Mouse (Mus musculus): Measurements from ENCODE around the gene Hcrtr1. TPM values are rescaled to one million over a fixed set of nuclear protein-coding genes. Genes with fewer than 3 reads are reported as not detected.

Hcrtr1 gene
- polyA plus RNA-seq, 1 experiment from 2014 or later: not detected

GRCm38 (mm10) chr4:130176156-130176720 is 37.1 kb upstream of the Hcrtr1 start:
- peaks cover 69% of the 10 kb centered on the region for H3K4me1 ChIP-seq (replicated peaks)
- 75% methylated on average over 5 of the region's 5 CpGs for WGBS
- no peak overlapping the region for H3K4me2 ChIP-seq
- H3K4me3 ChIP-seq: no peak overlapping the region
- peaks cover 5% of the 10 kb centered on the region; the same call in 1 of the 2 replicates for H3K27me3 ChIP-seq (replicated peaks)
- H3K9me3 ChIP-seq (replicated peaks): no peaks in the 10 kb centered on the region
- ATAC-seq (ENCODE audit: insufficient number of reproducible peaks, low FRiP score): no peak
- no peak overlapping the region for H3K9ac ChIP-seq
- no peak overlapping the region for H3K27ac ChIP-seq (ENCODE audit: poor library complexity, severe bottlenecking)
- no peaks in the 10 kb centered on the region for H3K36me3 ChIP-seq

DNA sequence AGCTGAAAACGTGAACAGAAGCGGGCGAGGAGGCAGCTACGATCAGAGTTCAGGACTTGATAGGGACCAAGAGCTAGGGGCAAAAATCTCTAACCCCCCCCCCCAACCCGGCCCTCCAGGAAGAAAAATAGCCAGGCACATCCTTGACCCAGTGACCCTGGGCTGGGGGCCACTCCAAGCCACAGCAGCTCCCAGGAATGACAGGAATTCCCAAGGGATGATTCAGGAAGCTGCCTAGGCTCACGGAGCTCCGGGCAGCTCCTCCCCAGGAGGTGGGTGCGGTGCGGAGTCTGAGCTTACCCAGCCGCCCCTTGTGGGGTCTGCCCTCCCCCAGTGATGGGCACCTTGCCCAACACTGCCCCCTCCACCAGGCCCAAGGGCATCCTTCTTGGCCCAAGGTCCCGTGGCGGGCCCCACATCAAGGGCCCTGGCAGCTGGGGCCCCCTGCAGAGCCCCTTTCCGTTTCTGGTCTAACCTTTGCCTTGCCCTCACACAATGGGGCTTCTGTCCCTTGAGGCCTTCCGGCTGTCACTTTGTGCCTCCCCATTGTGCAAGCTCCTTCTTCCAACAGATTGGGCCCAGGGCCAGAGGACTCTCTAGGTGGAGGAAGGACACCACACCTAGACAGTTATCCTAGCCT is 36.0 kb upstream of the Hcrtr1 start, which contains the start of gene Tinagl1:
TSS of gene Tinagl1 (minus strand) at position 51 of the 640 bp plus-strand sequence.
- H3K4me1 ChIP-seq (replicated peaks): peaks cover 74% of the 10 kb centered on the region
- 0 out of 2 replicates have a peak, but pooled peaks cover 3% of the 10 kb centered on the region for H3K36me3 ChIP-seq
- H3K4me3 ChIP-seq: peak within 1 kb of the TSS; percentile 48
- peaks cover 5% of the 10 kb centered on the region; the same call in 1 of the 2 replicates for H3K27me3 ChIP-seq (replicated peaks)
- 1% methylated on average over 14 of the region's 14 CpGs for WGBS
- ATAC-seq (ENCODE audit: insufficient number of reproducible peaks, low FRiP score): peak; percentile 12; the same call in 1 of the 2 replicates
- no peaks in the 10 kb centered on the region for H3K9me3 ChIP-seq (replicated peaks)
- peak within 1 kb of the TSS; percentile 41; the same call in 1 of the 2 replicates for H3K27ac ChIP-seq (ENCODE audit: poor library complexity, severe bottlenecking)
- peak within 1 kb of the TSS; percentile 71 for H3K9ac ChIP-seq
- peak within 1 kb of the TSS; percentile 77 for H3K4me2 ChIP-seq

- H3K4me2 ChIP-seq: peak overlapping the region; percentile 77
- H3K4me3 ChIP-seq: peak overlapping the region; percentile 48
- peak overlapping the region; percentile 71 for H3K9ac ChIP-seq
- peak; percentile 80 for ATAC-seq (ENCODE audit: insufficient number of reproducible peaks, low FRiP score)
- H3K36me3 ChIP-seq: 0 out of 2 replicates have a peak, but pooled peaks cover 5% of the 10 kb centered on the region
- no peaks in the 10 kb centered on the region for H3K27me3 ChIP-seq (replicated peaks)
- H3K27ac ChIP-seq (ENCODE audit: poor library complexity, severe bottlenecking): peak overlapping the region; percentile 41; the same call in 1 of the 2 replicates
- H3K4me1 ChIP-seq (replicated peaks): peaks cover 81% of the 10 kb centered on the region
- 5% methylated on average over 25 of the region's 25 CpGs for WGBS
- no peaks in the 10 kb centered on the region for H3K9me3 ChIP-seq (replicated peaks)
Measured at GRCm38 (mm10) chr4:130174335-130175031, 35.3 kb upstream of the Hcrtr1 start.

- Histone ChIP-seq H3K9me3 (replicated peaks) (no peaks in the 10 kb centered on the region), H3K27ac (ENCODE audit: poor library complexity, severe bottlenecking) (peak overlapping the region; percentile 29; the same call in 1 of the 2 replicates), H3K36me3 (0 out of 2 replicates have a peak, but pooled peaks cover 5% of the 10 kb centered on the region), H3K4me3 (peak overlapping the region; percentile 48), H3K9ac (peak overlapping the region; percentile 71), H3K4me2 (peak overlapping the region; percentile 77), H3K4me1 (replicated peaks) (peaks cover 86% of the 10 kb centered on the region), H3K27me3 (replicated peaks) (no peaks in the 10 kb centered on the region)
- 53% methylated on average over 19 of the region's 19 CpGs for WGBS
- ATAC-seq (ENCODE audit: insufficient number of reproducible peaks, low FRiP score): no peak
Measured at GRCm38 (mm10) chr4:130173911-130174311, 34.8 kb upstream of the Hcrtr1 start.

GRCm38 (mm10) chr4:130173060-130173822 is 34.1 kb upstream of the Hcrtr1 start:
- Histone ChIP-seq H3K4me3 (peak overlapping the region; percentile 48), H3K27me3 (replicated peaks) (no peaks in the 10 kb centered on the region), H3K9me3 (replicated peaks) (no peaks in the 10 kb centered on the region), H3K36me3 (0 out of 2 replicates have a peak, but pooled peaks cover 5% of the 10 kb centered on the region), H3K27ac (ENCODE audit: poor library complexity, severe bottlenecking) (peak overlapping the region; percentile 29; the same call in 1 of the 2 replicates), H3K4me2 (peak overlapping the region; percentile 77), H3K4me1 (replicated peaks) (peaks cover 93% of the 10 kb centered on the region), H3K9ac (peak overlapping the region; percentile 71; the same call in 1 of the 2 replicates)
- peak; percentile 66 for ATAC-seq (ENCODE audit: insufficient number of reproducible peaks, low FRiP score)
- 64% methylated on average over 11 of the region's 11 CpGs for WGBS

DNA sequence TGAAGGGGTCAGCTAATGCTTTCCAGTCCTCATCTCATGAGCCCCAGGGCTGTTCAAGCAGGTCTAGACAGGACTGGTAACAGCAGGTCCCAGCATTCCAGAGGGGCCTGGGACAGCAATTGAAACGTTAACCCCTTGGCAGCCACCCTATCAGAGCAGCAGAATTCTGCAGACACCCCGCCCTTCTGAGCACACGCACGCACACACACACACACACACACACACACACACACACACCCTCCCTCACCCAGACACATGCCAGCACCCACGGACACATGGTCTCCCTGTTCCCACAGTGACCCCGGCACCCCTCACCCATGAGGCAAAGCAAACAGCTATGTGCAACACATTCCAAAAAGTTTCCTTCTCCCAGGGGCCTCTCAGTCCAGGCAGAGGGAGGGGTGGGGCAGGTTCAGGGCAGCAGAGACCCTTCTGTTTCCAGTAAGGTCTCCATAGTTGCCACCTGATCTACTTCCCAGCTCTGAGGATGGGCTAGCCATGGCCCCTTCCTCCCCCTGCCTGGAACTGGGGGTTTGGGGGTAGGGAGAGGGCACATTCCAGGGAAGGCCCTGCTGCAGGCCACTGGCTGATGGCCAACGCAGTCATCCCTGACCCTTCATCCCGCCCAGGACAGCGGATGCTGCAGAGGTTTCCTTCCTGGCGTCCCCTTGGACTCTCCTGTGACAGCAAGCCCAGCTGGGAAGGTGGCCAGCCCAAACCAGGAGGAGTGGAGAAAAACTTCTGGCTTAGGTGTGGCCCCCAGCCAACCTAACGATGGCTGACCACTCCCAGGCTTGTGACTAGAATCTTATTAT is 33.0 kb upstream of the Hcrtr1 start:
- 19% methylated on average over 11 of the region's 11 CpGs for WGBS
- peak overlapping the region; percentile 77 for H3K4me2 ChIP-seq
- no peaks in the 10 kb centered on the region for H3K9me3 ChIP-seq (replicated peaks)
- peaks cover 97% of the 10 kb centered on the region for H3K4me1 ChIP-seq (replicated peaks)
- H3K27ac ChIP-seq (ENCODE audit: poor library complexity, severe bottlenecking): peak overlapping the region; percentile 90
- H3K36me3 ChIP-seq: 0 out of 2 replicates have a peak, but pooled peaks cover 5% of the 10 kb centered on the region
- ATAC-seq (ENCODE audit: insufficient number of reproducible peaks, low FRiP score): no peak
- peak overlapping the region; percentile 44; the same call in 1 of the 2 replicates for H3K9ac ChIP-seq
- peak overlapping the region; percentile 11; the same call in 1 of the 2 replicates for H3K4me3 ChIP-seq
- H3K27me3 ChIP-seq (replicated peaks): no peaks in the 10 kb centered on the region

DNA sequence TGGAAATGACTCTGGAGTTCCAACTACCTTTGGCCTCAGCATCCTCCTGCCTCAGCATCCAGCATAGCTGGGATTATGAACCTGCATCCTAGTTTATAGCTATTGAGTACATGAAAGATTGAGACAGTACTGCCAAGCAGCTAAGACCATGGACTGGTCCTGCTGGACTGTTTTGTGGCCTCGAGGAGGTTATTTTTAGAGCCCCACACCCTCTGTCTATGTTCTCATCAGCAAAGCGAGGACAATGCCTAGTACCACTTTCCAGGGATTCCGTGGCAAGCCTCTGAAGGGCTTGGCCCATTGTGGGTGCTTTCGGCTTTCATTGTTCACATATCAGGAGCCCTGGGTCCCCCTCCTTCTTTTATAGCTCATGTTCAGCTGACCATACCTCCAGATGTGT is 31.2 kb upstream of the Hcrtr1 start:
- ATAC-seq (ENCODE audit: insufficient number of reproducible peaks, low FRiP score): no peak
- H3K27me3 ChIP-seq (replicated peaks): no peaks in the 10 kb centered on the region
- 0 out of 2 replicates have a peak, but pooled peaks cover 5% of the 10 kb centered on the region for H3K36me3 ChIP-seq
- no peak overlapping the region for H3K4me2 ChIP-seq
- H3K4me1 ChIP-seq (replicated peaks): peaks cover 95% of the 10 kb centered on the region
- 58% methylated on average over 4 of the region's 4 CpGs for WGBS
- 0 out of 2 replicates have a peak overlapping the region, but pooled peaks have one; percentile 4 for H3K27ac ChIP-seq (ENCODE audit: poor library complexity, severe bottlenecking)
- H3K9ac ChIP-seq: 0 out of 2 replicates have a peak overlapping the region, but pooled peaks have one; percentile 19
- H3K4me3 ChIP-seq: no peak overlapping the region
- no peaks in the 10 kb centered on the region for H3K9me3 ChIP-seq (replicated peaks)

DNA sequence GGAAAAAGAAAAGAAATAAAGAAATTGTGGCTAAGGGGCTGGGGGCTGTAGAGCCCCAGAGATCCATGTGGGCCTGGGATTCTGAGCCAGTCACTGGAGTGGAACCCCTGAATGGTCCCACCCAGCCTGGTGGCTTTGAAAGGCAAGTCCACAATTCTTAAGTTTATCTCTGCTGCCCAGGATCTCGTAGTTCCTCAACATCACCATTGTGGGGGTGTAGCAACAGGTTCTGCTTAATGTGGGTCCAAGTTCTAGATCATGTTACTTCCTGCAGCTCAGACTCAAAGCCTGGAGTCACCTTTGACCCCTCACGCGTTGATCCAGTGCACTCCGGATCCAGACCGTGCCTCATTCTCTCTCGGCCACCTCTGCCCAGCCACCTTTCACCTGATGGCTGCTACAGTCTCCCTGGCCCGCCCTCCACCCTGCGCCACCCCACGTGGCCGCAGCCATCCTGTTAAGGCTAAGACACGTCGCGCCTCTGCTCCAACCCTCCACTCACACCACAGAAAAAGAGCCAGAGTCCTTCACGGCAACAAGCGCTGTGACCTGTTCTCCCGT is 30.3 kb upstream of the Hcrtr1 start:
- Histone ChIP-seq H3K27me3 (replicated peaks) (no peaks in the 10 kb centered on the region), H3K4me1 (replicated peaks) (peaks cover 88% of the 10 kb centered on the region), H3K27ac (ENCODE audit: poor library complexity, severe bottlenecking) (no peak overlapping the region), H3K9ac (no peak overlapping the region), H3K9me3 (replicated peaks) (no peaks in the 10 kb centered on the region), H3K4me2 (no peak overlapping the region), H3K36me3 (peaks cover 5% of the 10 kb centered on the region; the same call in 1 of the 2 replicates), H3K4me3 (no peak overlapping the region)
- no peak for ATAC-seq (ENCODE audit: insufficient number of reproducible peaks, low FRiP score)
- 82% methylated on average over 16 of the region's 16 CpGs for WGBS

- peak overlapping the region; percentile 52 for H3K4me2 ChIP-seq
- WGBS: 36% methylated on average over 16 of the region's 16 CpGs
- H3K9me3 ChIP-seq (replicated peaks): no peaks in the 10 kb centered on the region
- H3K36me3 ChIP-seq: peaks cover 5% of the 10 kb centered on the region; the same call in 1 of the 2 replicates
- peaks cover 88% of the 10 kb centered on the region for H3K4me1 ChIP-seq (replicated peaks)
- peak; percentile 68 for ATAC-seq (ENCODE audit: insufficient number of reproducible peaks, low FRiP score)
- H3K27me3 ChIP-seq (replicated peaks): no peaks in the 10 kb centered on the region
- peak overlapping the region; percentile 3; the same call in 1 of the 2 replicates for H3K4me3 ChIP-seq
- H3K27ac ChIP-seq (ENCODE audit: poor library complexity, severe bottlenecking): peak overlapping the region; percentile 78
- H3K9ac ChIP-seq: 0 out of 2 replicates have a peak overlapping the region, but pooled peaks have one; percentile 46
Measured at GRCm38 (mm10) chr4:130168280-130169183, 29.4 kb upstream of the Hcrtr1 start.
